Mouse (Mus musculus) stomach, postnatal 0 days (tissue): ENCODE measurements around the gene Alkbh1.

ENCODE experiments used
- CTCF ChIP-seq: IDR thresholded peaks from 2 replicates; pipeline ENCODE4 v1.5.1; 2016; ENCODE audit warnings: antibody characterized with exemption, low read depth, mild to moderate bottlenecking, moderate library complexity
- EP300 ChIP-seq: optimal IDR thresholded peaks from 2 replicates; pipeline ENCODE3; 2016; ENCODE audit warnings: antibody characterized with exemption

DNA sequence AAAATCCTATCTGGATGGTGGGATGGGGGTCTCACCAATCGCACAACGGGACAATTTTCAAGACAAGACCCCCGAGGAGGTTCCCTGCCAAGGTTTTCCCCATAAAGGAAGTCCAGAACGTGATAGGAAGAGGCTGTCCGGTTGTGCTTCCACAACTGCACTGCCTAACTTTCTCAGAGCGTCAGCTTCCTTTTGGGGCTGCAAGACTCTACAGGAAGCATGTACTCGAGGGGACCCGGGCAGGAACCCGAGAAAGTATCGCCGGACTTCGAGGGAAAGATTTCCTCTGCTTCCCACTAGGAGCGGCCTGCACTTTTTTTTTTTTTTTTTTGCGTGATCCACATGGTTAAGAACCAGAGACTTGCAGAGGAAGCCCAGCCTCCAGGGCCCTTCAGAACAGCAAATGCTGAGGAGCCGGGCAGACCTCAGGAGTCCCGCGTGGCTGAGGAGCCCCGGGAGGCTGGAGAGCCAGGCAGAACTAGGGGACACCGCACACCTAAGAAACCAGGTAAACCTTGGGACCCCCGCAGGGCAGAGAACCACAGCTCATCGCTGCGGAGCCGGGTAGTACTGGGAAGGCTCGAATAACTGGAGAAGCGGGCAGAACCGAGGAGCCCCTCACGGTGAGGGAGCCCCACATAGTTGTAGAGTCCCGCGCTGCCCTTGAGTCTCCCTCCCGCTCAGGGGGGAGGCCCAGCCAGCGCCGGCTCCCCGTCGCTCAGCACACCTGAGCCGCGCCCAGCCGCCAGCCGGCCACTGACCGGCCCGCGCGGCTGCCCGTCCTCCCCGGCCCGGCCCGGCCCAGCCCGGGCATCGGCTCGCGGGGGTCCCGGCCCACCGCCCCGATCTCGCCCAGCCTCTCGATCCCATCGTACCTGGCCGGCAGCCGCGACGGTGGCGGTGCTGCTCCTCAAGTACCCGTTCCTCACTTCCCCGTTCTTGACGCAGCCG lies 56.4 kb downstream of the Alkbh1 start:
- TF ChIP-seq CTCF (no peak), EP300 (no peak)
